In genomic region chr6:105688195-105688594, GRCm38 (mm10) we compare ENCODE assay signal across 24 mouse cellular contexts. TPM values are rescaled to one million over a fixed set of nuclear protein-coding genes. Genes with fewer than 3 reads are reported as not detected.
A peak's percentile ranks its signal among the peaks of the same experiment; 100 is the strongest.
DNase-seq lines count a peak whose midpoint lies in the region; ATAC-seq and TF ChIP-seq lines count a peak whose summit lies in the region.
"Had no signal": no experiment of that assay in that cellular context is flagged by ENCODE, and none has a peak within 500 bp of the region (broad histone marks: within the 10 kb centered on the region; RNA-seq: fewer than 3 reads in every experiment).

No protein-coding gene starts in this region.

- H3K4me3 ChIP-seq in intestine, postnatal 0 days (ENCODE audit: low read depth, low read length): no peak overlapping the region
- H3K4me3 ChIP-seq in intestine, embryonic 16.5 days (ENCODE audit: low read length): no peak overlapping the region
- no peak overlapping the region for H3K4me3 ChIP-seq in lung, embryonic 14.5 days (ENCODE audit: low read depth, low read length)
- no peak overlapping the region for H3K4me3 ChIP-seq in cerebellum, adult 2 months (replicated peaks; ENCODE audit: insufficient read depth, low read depth, low read length)
- H3K4me3 ChIP-seq: embryonic facial prominence, embryonic 12.5 days; heart, adult 2 months; heart, embryonic 15.5 days; hindbrain, embryonic 10.5 days had no signal

- CTCF ChIA-PET in Patski (lab: Charles Lee): no interaction called here

- TF ChIP-seq CTCF in intestine, postnatal 0 days (IDR thresholded peaks at IDR 0.05; ENCODE audit: low read depth): peak; percentile 25; the same call in 1 of the 2 replicates
- TF ChIP-seq CTCF in lung, embryonic 14.5 days (IDR thresholded peaks at IDR 0.05; ENCODE audit: low read depth): no peak
- TF ChIP-seq CTCF in Patski (IDR thresholded peaks at IDR 0.05): peak; percentile 23
- TF ChIP-seq CTCF in cerebellum, adult 2 months (IDR thresholded peaks at IDR 0.05; ENCODE audit: borderline replicate concordance, insufficient read depth, low read depth, low read length): no peak

- no peaks in the 10 kb centered on the region for H3K36me3 ChIP-seq in intestine, postnatal 0 days (ENCODE audit: control insufficient read depth, insufficient read depth)
- no peaks in the 10 kb centered on the region for H3K36me3 ChIP-seq in intestine, embryonic 16.5 days (ENCODE audit: control insufficient read depth, insufficient read depth, low read length)
- H3K36me3 ChIP-seq in lung, embryonic 14.5 days (ENCODE audit: insufficient read depth): no peaks in the 10 kb centered on the region
- H3K36me3 ChIP-seq: embryonic facial prominence, embryonic 12.5 days; G1E; heart, embryonic 15.5 days; hindbrain, embryonic 10.5 days had no signal

- no peaks in the 10 kb centered on the region for H3K4me1 ChIP-seq in intestine, postnatal 0 days (replicated peaks; ENCODE audit: control insufficient read depth, insufficient read depth, low read length)
- no peaks in the 10 kb centered on the region for H3K4me1 ChIP-seq in intestine, embryonic 16.5 days (ENCODE audit: control insufficient read depth, insufficient read depth, low read length)
- no peaks in the 10 kb centered on the region for H3K4me1 ChIP-seq in lung, embryonic 14.5 days (ENCODE audit: insufficient read depth)
- H3K4me1 ChIP-seq in cerebellum, adult 2 months (ENCODE audit: control insufficient read depth, insufficient read depth, low read length): no peaks in the 10 kb centered on the region
- H3K4me1 ChIP-seq: embryonic facial prominence, embryonic 12.5 days; heart, embryonic 15.5 days; hindbrain, embryonic 10.5 days had no signal

- DNase-seq in lung, embryonic 14.5 days: peak; percentile 24
- no peak for DNase-seq in lung, postnatal 10 days
- DNase-seq in 416B (ENCODE audit: low read depth): peak; percentile 1
- DNase-seq in Patski (ENCODE audit: low read depth, low spot score): no peak
- no peak for DNase-seq in cerebellum, adult 2 months
- DNase-seq: adrenal gland, postnatal 10 days; B cell, adult 2 months; cerebellum, adult 8-10 months; cerebellum, postnatal 25 days; gastrocnemius, postnatal 14 days; heart, adult 2 months; heart, postnatal 14 days had no signal

- no peaks in the 10 kb centered on the region for H3K27me3 ChIP-seq in intestine, postnatal 0 days (replicated peaks; ENCODE audit: control insufficient read depth, insufficient read depth, low read length)
- no peaks in the 10 kb centered on the region for H3K27me3 ChIP-seq in intestine, embryonic 16.5 days (replicated peaks; ENCODE audit: control insufficient read depth, insufficient read depth, low read length)
- H3K27me3 ChIP-seq in lung, embryonic 14.5 days (ENCODE audit: insufficient read depth, low read length): no peaks in the 10 kb centered on the region
- H3K27me3 ChIP-seq in Patski: peaks cover 8% of the 10 kb centered on the region
- no peaks in the 10 kb centered on the region for H3K27me3 ChIP-seq in cerebellum, adult 2 months (ENCODE audit: control insufficient read depth, insufficient read depth, low read length)
- H3K27me3 ChIP-seq: embryonic facial prominence, embryonic 12.5 days; heart, embryonic 15.5 days had no signal

- TF ChIP-seq POLR2A in cerebellum, adult 2 months (IDR thresholded peaks at IDR 0.05; ENCODE audit: borderline replicate concordance, insufficient read depth, low read length): no peak

- POLR2A ChIA-PET in Patski (lab: Charles Lee): no interaction called here

- ATAC-seq in intestine, postnatal 0 days: no peak
- no peak for ATAC-seq in intestine, embryonic 16.5 days
- ATAC-seq in lung, embryonic 14.5 days (ENCODE audit: insufficient read depth): no peak
- no peak for ATAC-seq in Patski
- ATAC-seq: CD4-positive, CD25-positive, alpha-beta regulatory T cell, adult 4 months; forebrain, embryonic 16.5 days; inflammation-experienced regulatory T-cells, adult 6 months had no signal

- H3K9ac ChIP-seq in intestine, postnatal 0 days (ENCODE audit: low read depth, low read length): no peak overlapping the region
- no peak overlapping the region for H3K9ac ChIP-seq in intestine, embryonic 16.5 days (ENCODE audit: low read depth, low read length)
- no peak overlapping the region for H3K9ac ChIP-seq in lung, embryonic 14.5 days
- H3K9ac ChIP-seq: embryonic facial prominence, embryonic 12.5 days; heart, embryonic 15.5 days; hindbrain, embryonic 14.5 days had no signal

- in situ Hi-C loops in Patski (cut with MboI; ENCODE audit: low pct_unique_long_range_greater_than_20kb): loop anchor here (25.0 kb wide), 1 partner anchor 949 kb away; no protein-coding TSS in a partner anchor

- H3K9me3 ChIP-seq in intestine, postnatal 0 days (ENCODE audit: control insufficient read depth): no peaks in the 10 kb centered on the region
- no peaks in the 10 kb centered on the region for H3K9me3 ChIP-seq in intestine, embryonic 16.5 days (ENCODE audit: control insufficient read depth, low read length)
- no peaks in the 10 kb centered on the region for H3K9me3 ChIP-seq in lung, embryonic 14.5 days (ENCODE audit: low read depth, low read length)
- H3K9me3 ChIP-seq: embryonic facial prominence, embryonic 12.5 days; G1E; heart, embryonic 15.5 days; hindbrain, embryonic 10.5 days had no signal

- H3K4me2 ChIP-seq in intestine, postnatal 0 days (replicated peaks; ENCODE audit: low read depth): no peak overlapping the region
- no peak overlapping the region for H3K4me2 ChIP-seq in intestine, embryonic 16.5 days (ENCODE audit: low read depth, low read length)
- H3K4me2 ChIP-seq in lung, embryonic 14.5 days: no peak overlapping the region
- H3K4me2 ChIP-seq: embryonic facial prominence, embryonic 12.5 days; heart, embryonic 11.5 days; heart, embryonic 15.5 days; hindbrain, embryonic 14.5 days had no signal

- H3K27ac ChIP-seq in intestine, postnatal 0 days (ENCODE audit: low read depth, low read length): no peak overlapping the region
- no peak overlapping the region for H3K27ac ChIP-seq in intestine, embryonic 16.5 days (ENCODE audit: low read length)
- H3K27ac ChIP-seq in lung, embryonic 14.5 days (ENCODE audit: low read depth): no peak overlapping the region
- no peak overlapping the region for H3K27ac ChIP-seq in cerebellum, adult 2 months (ENCODE audit: insufficient read depth, low read length)
- H3K27ac ChIP-seq: embryonic facial prominence, embryonic 12.5 days; heart, adult 2 months; heart, embryonic 15.5 days; hindbrain, embryonic 10.5 days; hindbrain, embryonic 14.5 days had no signal

RNA-seq across cellular contexts. Expression of gene Cntn4, which starts 10.7 kb away (rescaled TPM):
- polyA plus RNA-seq in intestine, postnatal 0 days (2015; fragmentation: Nextera tagmentation; extraction: Ambion mirVana): 0.08 and 0.13 TPM in 2 replicates
- 0.29 and 0.71 TPM in 2 replicates for polyA plus RNA-seq in intestine, embryonic 16.5 days (2015; fragmentation: Nextera tagmentation; extraction: Ambion mirVana)
- 2.8 and 3.1 TPM in 2 replicates for polyA plus RNA-seq in lung, embryonic 14.5 days (2014; fragmentation: Nextera tagmentation; extraction: Ambion mirVana)
- polyA plus RNA-seq in Patski (2021): 0.06 TPM
- 13.2 and 14.7 TPM in 2 replicates for polyA plus RNA-seq in cerebellum, adult 2 months (2012; rRNA removed)
- polyA plus RNA-seq: G1E; gonadal fat pad, adult 2 months; inflammation-experienced regulatory T-cells, adult 6 months had no signal

Comparison
In these comparisons a context has a peak if more than half of its experiments do, and no peak if none do; other contexts are left out.
1. DNase-seq: peak in lung, embryonic 14.5 days (single experiment) and 416B (single experiment); none in lung, postnatal 10 days (single experiment), Patski (single experiment) and cerebellum, adult 2 months (0 of 2).
2. CTCF ChIP-seq: peak in intestine, postnatal 0 days (single experiment) and Patski (single experiment); none in lung, embryonic 14.5 days (single experiment) and cerebellum, adult 2 months (single experiment).